Mouse (Mus musculus): ENCODE results near the gene Bscl2.

DNA sequence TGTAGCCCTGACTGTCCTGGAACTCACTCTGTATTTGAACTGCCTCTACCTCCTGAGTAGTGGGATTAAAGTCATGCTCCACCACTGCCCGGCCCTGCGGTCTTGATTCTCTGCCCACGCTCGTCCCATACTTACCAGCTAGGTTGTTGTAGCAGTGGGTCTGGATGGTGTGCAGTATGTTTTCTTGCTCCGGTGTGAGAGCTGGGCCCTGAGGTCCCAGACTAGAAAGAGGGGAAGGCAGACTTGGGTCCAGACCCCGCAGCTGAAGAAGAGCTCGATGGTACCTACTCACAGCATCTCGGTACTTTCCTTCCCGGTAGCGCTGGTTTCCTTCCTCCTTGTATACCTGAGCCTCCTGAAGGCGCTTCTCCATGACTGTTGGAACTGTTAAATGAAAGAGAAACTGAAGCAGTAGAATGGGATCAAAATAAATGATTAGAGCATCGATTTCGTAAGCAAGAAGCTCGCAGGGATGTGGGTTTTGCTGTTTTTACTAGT, 18.9 kb upstream of the Bscl2 start:
- no peak for TF ChIP-seq CTCF (conservative IDR thresholded peaks at IDR 0.05; ENCODE audit: insufficient read depth, insufficient read length, low read depth, low read length)
- TF ChIP-seq POLR2A (IDR thresholded peaks at IDR 0.05; ENCODE audit: low read depth, low read length), result no peak
